Mouse (Mus musculus) cerebellum, adult 2 months (tissue): ENCODE measurements around the gene 6430628N08Rik. TPM values are rescaled to one million over a fixed set of nuclear protein-coding genes. Genes with fewer than 3 reads are reported as not detected.

Experiments used
- DNase-seq, 2 experiments: peaks; one replicate each; pipeline ENCODE4 v3.0.0; 2021
- H3K27ac ChIP-seq: fragments of 200-500 bp; 2 replicates; pipeline ENCODE4 v1.5.1; 2012; ENCODE audit warnings: low read length, control low read depth, inconsistent platforms; ENCODE audit not compliant: insufficient read depth
- H3K27me3 ChIP-seq: fragments of 200-500 bp; 2 replicates; pipeline ENCODE4 v1.6.1; 2012; ENCODE audit warnings: inconsistent platforms, mild to moderate bottlenecking, low read length, moderate library complexity; ENCODE audit not compliant: control insufficient read depth, insufficient read depth
- H3K4me1 ChIP-seq: fragments of 200-500 bp; 2 replicates; pipeline ENCODE4 v1.6.1; 2011; ENCODE audit warnings: low read length; ENCODE audit not compliant: control insufficient read depth, insufficient read depth
- H3K4me3 ChIP-seq: fragments of 200-500 bp; replicated peaks from 2 replicates; pipeline ENCODE3; 2011; ENCODE audit warnings: mild to moderate bottlenecking, low read depth, low read length, control low read depth; ENCODE audit not compliant: insufficient read depth
- CTCF ChIP-seq: fragments of 200-500 bp; IDR thresholded peaks from 2 replicates; pipeline ENCODE4 v1.5.1; 2011; ENCODE audit warnings: low read depth, mild to moderate bottlenecking, control low read depth, low read length, moderate library complexity, borderline replicate concordance; ENCODE audit not compliant: insufficient read depth
- POLR2A ChIP-seq: fragments of 200-500 bp; IDR thresholded peaks from 2 replicates; pipeline ENCODE4 v1.6.1; 2011; ENCODE audit warnings: low read length, control low read depth, borderline replicate concordance; ENCODE audit not compliant: insufficient read depth
- WGBS: fragments of 180-500 bp; shearing (Covaris S2); methylation state at CpG from one replicate; pipeline ENCODE4 v1.1.7; 2018; 5-methylcytosine and 5-hydroxymethylcytosine counted together
- polyA plus RNA-seq: library from polyadenylated mRNA; depleted of rRNA; stranded (reverse); fragments of >200 nt; gene quantifications from 2 replicates; pipeline ENCODE4 v1.2.3, GENCODE M21; 2012

The 6430628N08Rik gene
- polyA plus RNA-seq, 1 experiment: 0.23 TPM

GRCm38 (mm10) chr4:115897901-115898631 lies 7.6 kb downstream of the 6430628N08Rik start:
- DNase-seq: peak in 1 of 2 experiments; percentile 5
- no peak for TF ChIP-seq POLR2A
- H3K27me3 ChIP-seq: no peaks in the 10 kb centered on the region; the same call in 1 of the 2 replicates
- H3K27ac ChIP-seq: no peak overlapping the region
- H3K4me1 ChIP-seq: no peaks in the 10 kb centered on the region
- 2% methylated on average over 56 of the region's 56 CpGs for WGBS
- H3K4me3 ChIP-seq: no peak overlapping the region

GRCm38 (mm10) chr4:115902816-115903215 lies 12.4 kb downstream of the 6430628N08Rik start:
- no peak overlapping the region for H3K4me3 ChIP-seq
- H3K27ac ChIP-seq: no peak overlapping the region
- TF ChIP-seq CTCF (peak; percentile 74; the same call in 1 of the 2 replicates), POLR2A (no peak)
- no peaks in the 10 kb centered on the region for H3K4me1 ChIP-seq
- peak; percentile 63 to 78 for DNase-seq
- WGBS: 18% methylated on average over 5 of the region's 5 CpGs
- H3K27me3 ChIP-seq: no peaks in the 10 kb centered on the region; the same call in 1 of the 2 replicates

- Histone ChIP-seq H3K27me3 (no peaks in the 10 kb centered on the region; the same call in 1 of the 2 replicates), H3K4me3 (no peak overlapping the region), H3K4me1 (no peaks in the 10 kb centered on the region), H3K27ac (no peak overlapping the region)
- no peak for DNase-seq
- TF ChIP-seq POLR2A: no peak
- no peak for TF ChIP-seq CTCF
- WGBS: 55% methylated on average over 12 of the region's 12 CpGs
Measured at GRCm38 (mm10) chr4:115904375-115904774, 13.9 kb downstream of the 6430628N08Rik start.

- DNase-seq: no peak
- no peaks in the 10 kb centered on the region for H3K4me1 ChIP-seq
- TF ChIP-seq POLR2A (no peak), CTCF (no peak)
- no peak overlapping the region for H3K4me3 ChIP-seq
- H3K27me3 ChIP-seq: no peaks in the 10 kb centered on the region; the same call in 1 of the 2 replicates
- 20% methylated on average over 7 of the region's 7 CpGs for WGBS
- no peak overlapping the region for H3K27ac ChIP-seq
Measured at GRCm38 (mm10) chr4:115905701-115906100, 15.2 kb downstream of the 6430628N08Rik start.

GRCm38 (mm10) chr4:115906791-115907190 lies 16.3 kb downstream of the 6430628N08Rik start:
- no peak overlapping the region for H3K27ac ChIP-seq
- no peak overlapping the region for H3K4me3 ChIP-seq
- H3K4me1 ChIP-seq: no peaks in the 10 kb centered on the region
- no peak for DNase-seq
- no peaks in the 10 kb centered on the region; the same call in 1 of the 2 replicates for H3K27me3 ChIP-seq
- TF ChIP-seq CTCF (no peak), POLR2A (no peak)
- WGBS: 63% methylated on average over 3 of the region's 3 CpGs

GRCm38 (mm10) chr4:115907994-115908393 lies 17.5 kb downstream of the 6430628N08Rik start:
- Histone ChIP-seq H3K27me3 (no peaks in the 10 kb centered on the region; the same call in 1 of the 2 replicates), H3K27ac (no peak overlapping the region), H3K4me1 (no peaks in the 10 kb centered on the region), H3K4me3 (no peak overlapping the region)
- 67% methylated on average over 1 of the region's 1 CpGs for WGBS
- TF ChIP-seq CTCF (no peak), POLR2A (no peak)
- no peak for DNase-seq

- TF ChIP-seq CTCF (no peak), POLR2A (no peak)
- no peaks in the 10 kb centered on the region for H3K4me1 ChIP-seq
- no peak overlapping the region for H3K27ac ChIP-seq
- 12% methylated on average over 7 of the region's 7 CpGs for WGBS
- H3K4me3 ChIP-seq: no peak overlapping the region
- no peaks in the 10 kb centered on the region; the same call in 1 of the 2 replicates for H3K27me3 ChIP-seq
- no peak for DNase-seq
Measured at GRCm38 (mm10) chr4:115908641-115909040, 18.2 kb downstream of the 6430628N08Rik start.

- WGBS: 46% methylated on average over 4 of the region's 4 CpGs
- no peak overlapping the region for H3K27ac ChIP-seq
- H3K27me3 ChIP-seq: no peaks in the 10 kb centered on the region
- no peak for DNase-seq
- TF ChIP-seq POLR2A (no peak), CTCF (no peak)
- H3K4me1 ChIP-seq: no peaks in the 10 kb centered on the region
- H3K4me3 ChIP-seq: no peak overlapping the region
Measured at GRCm38 (mm10) chr4:115911586-115911985, 21.1 kb downstream of the 6430628N08Rik start.
